ENCODE assay signal across 12 mouse cellular contexts in genomic region chr4:87984091-87984490, GRCm38 (mm10). TPM values are rescaled to one million over a fixed set of nuclear protein-coding genes. Genes with fewer than 3 reads are reported as not detected.
DNase-seq lines count a peak whose midpoint lies in the region; TF ChIP-seq lines count a peak whose summit lies in the region.
"Had no signal": no experiment of that assay in that cellular context is flagged by ENCODE, and none has a peak within 500 bp of the region (broad histone marks: within the 10 kb centered on the region; RNA-seq: fewer than 3 reads in every experiment).

No protein-coding gene starts in this region.

- no peak for DNase-seq in heart, adult 2 months
- no peak for DNase-seq in heart, postnatal 25 days (ENCODE audit: low spot score)
- no peak for DNase-seq in left cerebral cortex, adult 2 months (ENCODE audit: extremely low spot score in 1 of 2, low spot score in 2 of 2)
- DNase-seq in left cerebral cortex, postnatal 25 days (ENCODE audit: low spot score in 2 of 2): no peak
- peak; percentile 53 for DNase-seq in CD4-positive, CD25-positive, alpha-beta regulatory T cell, adult 2 months (ENCODE audit: low read depth, low spot score)
- DNase-seq in naive thymus-derived CD4-positive, alpha-beta T cell, adult 2 months (ENCODE audit: low read depth): peak; percentile 34
- DNase-seq in thymus, postnatal 14 days: no peak
- DNase-seq: cerebellum, adult 9-10 months; thymus, postnatal 36 days had no signal

- H3K9ac ChIP-seq in heart, adult 2 months (ENCODE audit: low read depth, low read length): no peak overlapping the region
- H3K9ac ChIP-seq: hindbrain, embryonic 12.5 days; limb, embryonic 12.5 days had no signal

- TF ChIP-seq POLR2A in heart, adult 2 months (IDR thresholded peaks at IDR 0.05; ENCODE audit: insufficient read depth, low read depth, low read length): no peak

- H3K27ac ChIP-seq in heart, adult 2 months: peak overlapping the region; percentile 47; the same call in 1 of the 2 replicates
- H3K27ac ChIP-seq in left cerebral cortex, adult 2 months: peak overlapping the region; percentile 47; the same call in 1 of the 2 replicates
- H3K27ac ChIP-seq: limb, embryonic 12.5 days had no signal

- no peak for TF ChIP-seq EP300 in heart, adult 2 months (IDR thresholded peaks at IDR 0.05; ENCODE audit: insufficient read depth, low read depth, low read length)

- no peaks in the 10 kb centered on the region for H3K79me2 ChIP-seq in heart, adult 2 months (replicated peaks; ENCODE audit: control insufficient read depth, insufficient read depth, low read length)

- WGBS in heart, adult 2 months: 70% methylated on average over 5 of the region's 5 CpGs

- H3K4me3 ChIP-seq in heart, adult 2 months: no peak overlapping the region
- no peak overlapping the region for H3K4me3 ChIP-seq in left cerebral cortex, adult 2 months
- H3K4me3 ChIP-seq: hindbrain, embryonic 12.5 days; limb, embryonic 12.5 days; megakaryocyte, embryonic 14.5 days had no signal

- no peak for TF ChIP-seq CTCF in heart, adult 2 months (IDR thresholded peaks at IDR 0.05)
- TF ChIP-seq CTCF in left cerebral cortex, adult 2 months (IDR thresholded peaks at IDR 0.05): no peak

- intact Hi-C loops in heart, adult 2 months (cut with DNase I): no loop called here
- intact Hi-C loops in heart, postnatal 25 days (cut with DNase I): no loop called here
- intact Hi-C loops in left cerebral cortex, adult 2 months (cut with DNase I): no loop called here
- intact Hi-C loops in left cerebral cortex, postnatal 25 days (cut with DNase I): no loop called here

- peaks cover 1% of the 10 kb centered on the region for H3K4me1 ChIP-seq in heart, adult 2 months (ENCODE audit: control insufficient read depth, insufficient read depth, low read length)
- H3K4me1 ChIP-seq: megakaryocyte, embryonic 14.5 days had no signal

- no peaks in the 10 kb centered on the region for H3K27me3 ChIP-seq in heart, adult 2 months (ENCODE audit: control insufficient read depth, insufficient read depth, low read length)
- H3K27me3 ChIP-seq: hindbrain, embryonic 12.5 days; limb, embryonic 12.5 days; megakaryocyte, embryonic 14.5 days had no signal

- H3K36me3 ChIP-seq in heart, adult 2 months (ENCODE audit: control insufficient read depth, insufficient read depth, low read length): no peaks in the 10 kb centered on the region; the same call in none of the 2 replicates
- H3K36me3 ChIP-seq: hindbrain, embryonic 12.5 days; limb, embryonic 12.5 days had no signal

RNA-seq across cellular contexts. Expression of gene Mllt3, which starts 49.1 kb away (rescaled TPM):
- total RNA-seq in heart, adult 2 months (2021): 10 to 100 TPM; 11.0 to 15.2 TPM
- 3.8 and 7.3 TPM in 2 replicates for polyA plus RNA-seq in heart, adult 2 months (2012; rRNA removed)
- total RNA-seq in heart, postnatal 25 days (2021): 10 to 100 TPM; 11.7 to 12.2 TPM
- total RNA-seq in left cerebral cortex, adult 2 months (2021): 10 to 100 TPM; 37.1 to 41.7 TPM
- 10 to 100 TPM; 36.9 to 39.1 TPM for total RNA-seq in left cerebral cortex, postnatal 25 days (2021)

Comparison
In these comparisons a context has a peak if more than half of its experiments do, and no peak if none do; other contexts are left out.
1. DNase-seq: peak in CD4-positive, CD25-positive, alpha-beta regulatory T cell, adult 2 months (single experiment) and naive thymus-derived CD4-positive, alpha-beta T cell, adult 2 months (single experiment); none in heart, adult 2 months (0 of 2), heart, postnatal 25 days (single experiment), left cerebral cortex, adult 2 months (0 of 2), left cerebral cortex, postnatal 25 days (0 of 2) and thymus, postnatal 14 days (single experiment).